Mouse (Mus musculus) layer of hippocampus, postnatal 14 days (tissue): ENCODE data around the gene Gse1. TPM values are rescaled to one million over a fixed set of nuclear protein-coding genes. Genes with fewer than 3 reads are reported as not detected.
"Not testable (repeated sequence)": the region's sequence is repeated elsewhere in the genome, so short reads cannot be mapped to it uniquely, and the experiment has no call there.

Source experiments
- DNase-seq, 2 experiments: peaks; one replicate each; pipeline ENCODE4 v3.0.0; 2021 to 2022; ENCODE audit warnings: low spot score in 2 of 2, mixed read lengths in 1 of 2
- total RNA-seq, 2 experiments: library from RNA; stranded (reverse); gene quantifications; 2 replicates each; pipeline ENCODE4 v1.2.3; 2021

The Gse1 gene
- total RNA-seq, 2 experiments from 2014 or later, result 94.0 to 107 TPM

DNA sequence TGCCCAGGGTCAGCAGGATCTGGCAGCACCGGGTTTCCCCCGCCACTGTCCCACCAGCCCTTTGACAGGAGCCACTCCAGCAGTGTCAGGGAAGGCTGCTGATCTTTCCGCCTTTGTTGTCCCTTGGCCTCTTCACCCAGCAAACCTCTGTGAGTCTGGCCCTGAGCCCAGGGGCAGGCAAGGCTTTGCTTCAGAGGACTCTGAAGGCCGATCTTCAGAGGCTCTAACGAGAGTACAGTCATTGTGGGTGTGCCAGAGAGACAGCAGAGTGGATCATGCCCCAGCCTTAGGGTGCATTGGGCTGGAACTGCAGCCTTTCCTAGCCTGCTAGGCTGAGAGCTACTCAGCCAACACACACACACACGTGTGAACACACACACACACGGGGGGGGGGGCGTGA lies 111.5 kb downstream of the Gse1 start:
- no peak for DNase-seq

DNA sequence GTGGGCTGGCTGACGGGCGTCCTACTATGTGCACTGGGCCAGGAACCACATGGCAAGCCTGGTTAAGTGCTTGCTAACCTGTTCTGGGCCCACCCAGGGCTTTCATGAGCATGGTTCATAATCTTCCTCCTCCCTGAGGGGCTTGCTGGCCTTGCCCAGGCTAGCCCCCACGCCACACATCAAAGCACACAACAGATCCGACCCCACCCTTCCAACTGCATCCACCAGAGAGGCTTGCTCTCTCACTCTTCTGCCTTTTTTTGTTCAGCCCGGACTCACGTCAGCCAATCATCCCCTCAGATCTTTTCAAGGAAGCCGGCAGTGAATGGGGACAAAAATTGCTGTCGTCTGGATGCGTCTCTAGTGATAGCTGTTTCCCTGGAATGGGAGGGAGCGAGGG lies 112.9 kb downstream of the Gse1 start:
- no peak for DNase-seq

DNA sequence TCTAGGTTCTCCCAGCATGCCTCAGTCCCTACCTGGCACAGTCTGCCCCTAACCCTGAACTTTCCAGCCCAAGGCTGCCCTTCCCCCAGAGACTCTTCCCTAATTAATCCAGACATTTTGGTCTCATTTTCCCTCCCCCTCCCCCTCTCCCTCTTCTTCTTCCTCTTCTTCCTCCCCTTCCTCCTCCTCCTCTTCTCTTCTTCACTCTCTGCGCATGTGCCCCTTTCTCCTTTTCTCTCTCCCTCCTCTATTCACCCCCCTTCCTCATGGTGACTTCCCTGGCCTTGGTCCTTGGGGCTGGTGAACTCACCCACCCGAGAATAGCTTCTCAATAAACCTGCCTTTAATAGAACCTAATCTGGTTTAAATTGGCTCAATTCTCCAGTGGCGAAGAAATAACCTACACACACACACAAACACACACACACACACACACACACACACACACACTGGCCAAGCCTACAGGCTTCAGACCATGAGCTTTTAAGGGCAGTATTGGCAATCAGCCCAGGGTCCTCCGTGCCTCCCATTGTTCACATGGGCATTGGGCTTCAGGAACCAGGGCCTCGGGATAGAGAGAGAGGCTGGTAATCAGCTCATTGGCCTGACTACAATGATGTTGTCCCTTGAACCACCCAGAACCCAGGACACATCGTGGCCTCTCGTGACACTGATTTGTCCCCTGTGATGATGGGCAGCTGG lies 114.7 kb downstream of the Gse1 start:
- no peak for DNase-seq

DNA sequence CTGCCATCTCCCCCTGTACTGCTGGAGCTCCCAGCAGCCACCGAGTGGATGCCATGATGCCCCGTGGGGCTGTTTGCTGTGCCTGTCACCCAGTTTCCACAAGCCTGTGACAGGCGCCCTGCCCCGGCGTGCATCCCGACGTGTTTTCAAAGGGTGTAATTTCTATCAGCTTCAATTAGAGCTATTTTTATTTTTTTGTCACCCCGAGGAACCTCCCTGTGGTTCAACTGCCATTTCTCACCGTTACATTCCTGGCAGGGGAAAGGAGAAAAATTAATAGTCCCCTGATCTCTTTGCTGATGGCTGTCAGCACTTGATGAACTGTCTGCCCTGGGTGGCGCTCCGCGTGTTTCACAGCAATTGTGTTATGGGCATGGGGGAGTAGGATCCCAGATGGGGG lies 115.3 kb downstream of the Gse1 start:
- DNase-seq, result no peak

DNA sequence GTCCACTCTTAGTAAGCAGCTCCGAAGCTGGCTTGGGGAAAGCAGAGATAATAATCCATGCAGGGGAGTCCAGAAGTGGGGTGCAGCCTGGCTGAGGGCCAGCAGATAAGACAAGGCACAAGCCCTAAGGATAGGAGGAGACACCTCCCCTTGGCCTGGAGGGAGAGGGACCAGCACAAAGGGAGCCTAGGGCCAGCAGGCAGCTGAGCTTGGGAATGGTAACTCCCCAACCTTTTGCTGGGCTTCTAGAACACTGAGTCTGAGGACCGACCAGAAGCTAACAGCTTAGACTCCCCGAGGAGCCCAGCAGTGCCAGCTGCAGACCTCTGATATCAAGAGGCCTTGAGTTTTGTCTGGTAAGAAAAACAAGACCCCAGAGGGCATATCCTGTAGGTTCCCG lies 115.9 kb downstream of the Gse1 start:
- DNase-seq, result no peak

DNA sequence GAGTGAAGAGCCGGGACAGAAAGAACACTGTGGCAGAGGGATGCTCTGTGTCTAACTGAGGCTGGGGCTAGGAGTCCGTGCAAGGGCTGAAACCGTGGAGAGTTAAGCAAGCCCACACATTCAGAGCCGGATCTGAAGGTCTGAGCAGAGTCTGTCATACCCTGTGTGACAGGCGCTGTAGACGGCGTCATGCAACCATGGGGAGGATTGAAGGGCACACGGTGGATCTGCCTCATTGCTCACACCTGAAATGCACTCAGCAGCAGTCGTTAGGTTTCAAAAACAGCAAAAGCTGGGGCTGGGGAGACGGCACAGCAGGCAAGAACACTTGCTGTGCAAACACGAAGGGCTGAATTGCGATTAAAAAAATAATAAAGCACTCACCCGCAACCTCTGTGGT lies 116.3 kb downstream of the Gse1 start:
- no peak for DNase-seq

DNA sequence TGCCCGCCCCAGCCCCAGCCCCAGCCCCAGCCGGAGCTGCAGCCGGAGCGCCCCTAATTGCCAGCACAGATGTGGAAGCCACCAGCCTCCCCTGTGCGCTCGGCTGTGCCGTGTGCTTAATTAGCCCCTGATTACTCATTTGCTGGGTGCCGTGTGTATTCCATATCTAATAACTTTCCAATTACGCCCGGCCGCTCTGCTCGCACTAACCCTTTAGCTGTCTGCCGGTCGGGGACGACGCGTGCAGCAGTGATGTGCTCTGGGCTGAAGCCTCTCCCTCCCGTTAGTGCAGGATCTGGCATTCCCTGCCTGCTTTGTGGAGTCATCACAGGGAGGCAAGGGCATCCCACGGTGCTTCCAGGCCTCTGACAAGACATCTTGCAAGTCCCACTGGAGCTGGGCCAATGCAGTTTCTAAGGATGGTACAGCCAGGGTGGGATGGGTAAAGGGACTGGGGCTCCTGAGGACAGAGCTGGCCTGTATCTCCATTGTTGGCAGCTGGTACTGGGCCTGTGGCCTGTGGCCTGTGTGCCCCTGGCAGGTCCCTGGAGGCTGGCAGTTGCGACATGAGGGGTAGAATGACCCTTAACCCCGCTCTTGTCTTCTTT lies 119.6 kb downstream of the Gse1 start:
- no peak for DNase-seq

DNA sequence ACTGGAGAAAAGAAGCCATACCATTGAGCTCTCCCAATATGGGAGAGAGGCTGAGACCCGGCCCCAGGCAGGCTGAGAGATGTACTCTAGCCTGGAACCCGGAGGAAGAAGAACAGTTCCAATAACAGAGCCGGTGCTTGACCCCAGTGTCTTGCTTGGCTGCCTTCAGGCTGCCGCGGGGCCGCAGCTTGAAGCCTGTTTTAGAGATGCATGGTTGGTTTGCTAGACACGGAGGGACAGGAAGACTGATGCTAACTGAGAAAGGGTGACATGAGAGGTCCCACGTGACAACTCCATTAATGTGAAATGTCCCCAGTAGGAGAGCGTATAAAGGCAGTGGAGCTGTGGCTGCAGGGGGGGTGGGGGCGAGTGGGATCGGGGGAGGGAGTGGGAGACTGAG lies 120.7 kb downstream of the Gse1 start:
- DNase-seq, result no peak

DNA sequence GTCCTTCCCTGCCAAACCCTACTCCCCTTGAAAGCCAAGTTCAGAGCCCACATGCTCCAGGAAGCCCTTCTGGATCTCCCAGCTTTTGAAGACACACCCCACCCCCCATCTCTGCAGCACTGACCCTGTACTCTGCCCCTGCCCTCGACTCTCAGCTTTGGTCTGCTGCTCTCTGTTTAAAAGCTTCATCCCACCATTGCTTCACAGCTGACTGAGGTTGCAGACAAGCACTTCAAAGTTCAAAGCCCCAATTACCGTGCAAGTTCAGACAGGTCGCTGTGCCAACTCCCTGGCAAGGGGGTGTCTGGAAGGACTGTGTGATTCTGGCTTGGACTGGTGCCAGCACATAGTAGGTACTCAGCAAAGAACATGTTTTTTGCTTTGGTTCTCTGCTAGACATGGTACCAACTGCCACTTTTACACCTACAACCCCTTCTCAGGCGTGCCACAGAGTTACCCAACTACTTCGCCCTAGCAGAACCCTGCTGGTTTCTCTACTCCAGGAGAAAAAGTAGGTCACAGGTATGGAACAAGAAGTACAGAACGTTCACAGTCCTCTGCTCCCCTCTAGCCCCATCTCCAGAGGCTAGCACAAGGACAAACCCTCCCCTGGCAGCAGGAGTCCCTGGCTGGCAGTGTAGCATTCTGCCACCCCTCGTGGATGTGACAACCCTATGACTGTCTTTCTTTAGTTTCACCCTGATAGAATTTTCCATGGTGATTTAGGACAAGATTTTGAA lies 123.2 kb downstream of the Gse1 start:
- no peak for DNase-seq

DNA sequence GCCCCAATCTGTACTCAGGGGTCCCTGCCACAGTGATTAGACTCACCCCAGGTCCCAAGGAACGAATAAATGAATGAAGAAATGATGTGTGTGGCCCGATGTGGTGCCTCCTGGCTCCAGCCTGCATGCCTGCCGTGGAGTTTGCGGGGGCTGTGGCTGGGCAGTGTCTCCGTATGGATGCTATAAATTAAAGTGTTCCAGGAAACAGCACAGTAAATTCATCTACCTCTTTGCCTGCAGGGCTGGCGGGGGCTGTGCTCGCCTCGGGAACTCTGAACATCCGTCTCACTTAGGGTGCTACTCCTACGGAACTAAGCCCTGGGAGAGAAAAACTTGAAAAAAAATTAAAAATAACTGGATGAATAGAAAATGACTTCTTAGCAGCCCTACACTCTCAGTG lies 123.8 kb downstream of the Gse1 start:
- DNase-seq, result no peak

DNA sequence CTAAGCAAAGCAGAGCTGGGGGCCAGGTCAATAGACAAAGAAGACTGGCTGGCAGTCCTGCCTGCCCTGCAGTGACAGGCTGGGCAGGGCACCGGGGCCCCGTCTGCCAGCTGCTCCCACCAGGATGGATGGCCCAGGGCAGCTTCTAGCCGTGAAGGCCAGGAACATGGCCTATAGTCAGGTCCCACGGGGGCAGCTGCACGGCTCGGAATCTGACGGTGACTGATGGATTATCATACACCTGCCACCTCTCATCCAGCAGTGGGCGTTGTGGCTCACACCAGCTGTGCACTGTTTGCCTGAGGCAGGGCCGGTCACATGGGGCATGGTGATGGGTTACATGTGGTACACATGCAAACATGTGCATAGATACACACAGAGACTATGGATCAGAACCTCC lies 127.8 kb downstream of the Gse1 start:
- no peak for DNase-seq

DNA sequence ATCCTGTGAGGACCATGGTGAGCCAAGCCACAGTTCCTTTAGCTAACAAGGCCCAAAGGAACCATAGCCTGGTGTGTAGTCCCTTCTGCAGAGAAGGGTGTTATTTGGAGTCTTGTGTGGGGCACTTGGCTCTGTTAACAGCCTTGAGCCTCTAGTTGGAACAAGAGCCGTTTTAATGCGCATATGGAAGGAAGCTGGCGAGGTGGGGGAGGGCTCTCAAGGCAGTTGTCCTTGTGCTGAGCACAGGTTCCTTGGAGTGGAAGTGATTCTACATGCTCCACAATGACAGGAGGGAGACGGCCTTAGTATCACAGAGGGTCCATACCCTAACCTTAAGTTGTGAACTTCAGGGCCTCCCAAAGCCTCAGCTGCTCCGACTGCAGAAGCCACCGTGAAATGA lies 129.2 kb downstream of the Gse1 start:
- no peak for DNase-seq

DNA sequence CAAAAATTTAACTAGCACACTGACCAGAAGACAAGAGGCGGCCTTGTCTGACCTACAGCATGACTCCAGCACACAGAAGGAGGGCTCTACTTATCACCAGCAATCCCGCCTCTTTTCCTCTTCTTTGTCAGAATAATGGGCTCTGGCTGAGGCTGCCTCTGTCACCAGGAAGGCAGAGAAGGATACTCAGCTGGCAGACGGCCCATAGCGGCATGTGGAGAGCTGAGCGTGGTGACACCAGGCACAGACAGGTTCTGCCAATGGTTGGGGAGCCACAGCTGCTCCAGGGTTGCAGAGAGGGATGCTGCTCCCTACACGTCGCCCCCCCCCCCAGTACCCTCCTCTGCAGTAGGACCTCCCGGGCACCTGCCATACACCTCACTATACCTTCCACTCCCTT lies 133.0 kb downstream of the Gse1 start:
- DNase-seq, result no peak

DNA sequence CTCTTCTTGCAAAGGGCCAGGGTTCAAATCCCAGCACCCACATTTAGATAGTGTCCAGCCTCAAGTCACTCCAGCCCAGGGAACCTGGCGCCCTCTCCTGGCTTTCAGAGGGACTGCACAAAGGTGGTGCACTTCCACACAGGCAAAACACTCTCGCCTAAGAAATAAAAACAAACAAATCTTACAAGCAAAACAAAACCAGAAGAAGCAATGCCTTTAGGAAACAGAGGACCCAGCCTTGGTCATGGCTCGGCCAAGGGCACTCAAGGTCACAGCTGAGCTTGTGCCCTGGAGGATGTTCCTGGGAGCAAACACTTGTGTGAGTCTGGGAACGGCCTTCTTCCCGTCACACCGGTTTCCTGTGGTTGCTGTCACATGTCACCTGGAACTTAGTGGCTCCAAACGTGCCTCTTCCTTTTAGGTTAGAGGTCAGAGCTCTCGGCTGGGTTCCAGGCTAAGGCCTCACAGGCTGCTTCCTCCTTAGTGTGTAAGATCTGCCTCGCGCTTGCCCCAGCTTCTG lies 135.4 kb downstream of the Gse1 start:
- no peak for DNase-seq

DNA sequence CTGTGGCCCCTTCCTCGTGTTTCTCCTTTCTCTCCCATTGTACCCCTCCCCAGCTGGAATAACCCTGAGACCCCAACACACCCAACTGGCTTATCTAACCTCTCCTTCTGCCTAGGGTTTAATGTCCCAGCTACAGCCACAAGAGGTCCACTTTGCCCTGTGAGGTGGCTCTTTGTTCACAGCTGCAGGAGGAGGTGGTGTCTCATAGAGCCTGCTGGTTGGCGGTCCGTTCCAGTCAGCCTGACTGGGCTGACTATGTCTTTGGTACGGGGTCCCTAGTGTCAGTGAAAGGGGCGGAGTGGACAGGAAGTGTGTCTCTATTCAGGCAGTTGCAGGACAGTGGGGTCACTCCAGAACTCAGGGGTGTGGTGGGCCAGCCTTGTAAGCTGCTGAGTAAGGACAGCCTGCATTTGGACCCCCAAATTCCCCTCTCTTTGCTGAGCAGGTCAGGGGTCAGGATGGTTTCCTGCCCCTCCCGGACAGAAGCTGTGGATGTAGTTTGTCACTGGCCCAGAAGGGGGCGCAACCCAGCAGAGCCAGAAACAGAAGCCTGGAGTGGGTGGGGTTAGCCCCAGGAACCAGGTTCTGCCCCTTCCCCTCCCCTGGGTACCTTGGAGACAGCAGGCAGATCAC lies 136.0 kb downstream of the Gse1 start:
- DNase-seq, result no peak

DNA sequence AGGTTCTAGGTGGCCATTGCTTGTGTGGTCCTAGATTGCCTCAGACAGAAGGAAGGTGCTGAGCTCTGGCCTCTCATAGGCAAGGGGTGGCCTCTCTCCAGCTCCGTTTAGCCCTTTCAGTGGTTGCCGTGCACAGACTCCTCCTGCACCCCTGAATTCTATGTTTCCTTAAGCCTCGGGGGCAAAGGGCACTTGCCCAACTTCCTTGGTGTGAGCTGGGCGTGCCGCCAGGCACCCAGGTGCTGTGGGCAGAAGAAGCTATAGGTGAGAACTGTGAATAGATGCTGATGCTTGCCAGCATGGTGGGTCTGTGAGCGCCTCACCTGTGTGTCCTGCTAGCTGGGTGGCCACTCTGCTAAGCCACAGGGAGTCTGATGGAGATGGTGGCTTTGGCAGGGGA lies 138.6 kb downstream of the Gse1 start:
- DNase-seq, result no peak

DNA sequence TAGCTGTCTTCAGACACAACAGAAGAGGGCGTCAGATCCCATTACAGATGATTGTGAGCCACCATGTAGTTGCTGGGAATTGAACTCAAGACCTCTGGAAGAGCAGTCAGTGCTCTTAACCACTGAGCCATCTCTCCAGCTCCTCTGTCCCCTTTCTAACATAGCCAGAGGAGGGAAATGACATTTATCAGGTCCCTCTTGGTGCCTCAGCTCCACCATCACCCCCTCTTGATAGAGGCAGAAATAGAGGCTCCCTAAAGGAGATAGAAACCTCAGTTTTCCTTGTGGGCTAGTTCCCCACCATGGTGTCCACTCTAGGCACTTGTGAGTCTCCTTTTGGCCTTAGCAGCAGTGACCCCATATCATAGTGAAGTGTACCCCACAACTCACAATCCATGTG lies 139.9 kb downstream of the Gse1 start:
- DNase-seq, result not testable (repeated sequence)

DNA sequence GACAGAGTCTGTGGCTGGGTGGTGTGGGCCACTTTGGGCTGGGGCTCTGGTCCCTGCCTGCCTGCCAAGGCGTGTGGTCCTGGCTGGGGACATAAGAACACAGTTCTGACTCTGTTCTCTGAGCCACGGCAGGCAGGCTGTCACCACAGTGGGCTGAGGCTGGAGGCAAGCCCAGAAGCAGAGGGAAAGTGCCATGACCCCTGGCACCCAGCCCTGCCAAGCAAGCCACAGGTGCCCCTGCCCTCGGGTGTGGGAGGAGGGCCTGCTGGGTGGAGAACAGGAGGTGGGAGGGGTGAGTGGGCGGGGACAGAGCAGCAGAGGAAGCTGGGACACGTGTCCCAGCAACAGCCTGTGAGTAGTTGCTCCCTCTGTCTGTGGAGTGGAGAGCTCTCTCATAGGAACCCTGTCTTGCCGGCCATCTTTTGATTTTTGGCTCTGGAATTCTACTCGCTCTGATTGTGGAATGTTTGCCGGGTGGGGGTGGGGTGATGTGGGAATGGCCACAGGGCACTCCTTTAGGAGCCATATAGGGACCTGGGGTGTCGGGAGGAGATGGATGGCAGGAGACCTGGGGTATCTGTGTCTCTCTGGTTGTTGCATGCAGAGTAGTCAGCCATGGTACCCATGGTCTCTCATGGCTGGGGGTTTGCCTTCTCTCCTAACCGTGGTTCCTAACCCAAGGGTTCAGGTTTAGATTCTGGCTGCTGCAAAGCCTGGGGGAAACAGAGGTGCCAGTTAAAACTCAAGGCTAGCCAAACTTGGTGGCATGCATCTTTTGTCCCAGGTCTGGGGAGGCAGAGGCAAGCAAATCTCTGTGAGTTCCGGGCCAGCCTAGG lies 140.8 kb downstream of the Gse1 start:
- peak; percentile 84 to 88 for DNase-seq

DNA sequence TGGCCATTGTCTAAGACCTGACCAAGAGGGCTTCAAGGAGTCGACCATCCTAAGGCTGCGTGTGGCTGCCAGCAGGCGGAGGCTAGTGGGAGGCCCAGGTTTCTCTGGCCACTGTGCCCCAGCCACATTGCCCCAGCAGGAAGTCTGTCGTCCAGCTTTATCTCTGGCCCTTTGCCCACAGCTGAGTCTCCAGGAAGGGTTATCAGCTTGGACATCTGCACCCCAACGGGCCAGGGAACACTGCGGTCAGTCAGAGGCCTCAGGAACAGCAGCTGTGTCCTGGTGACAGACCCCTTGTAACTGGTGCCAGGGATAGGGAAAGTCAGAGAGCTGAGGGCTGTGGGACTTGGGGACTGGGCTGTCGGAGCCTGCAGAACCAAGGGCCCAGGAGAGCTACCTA lies 141.7 kb downstream of the Gse1 start:
- no peak for DNase-seq

DNA sequence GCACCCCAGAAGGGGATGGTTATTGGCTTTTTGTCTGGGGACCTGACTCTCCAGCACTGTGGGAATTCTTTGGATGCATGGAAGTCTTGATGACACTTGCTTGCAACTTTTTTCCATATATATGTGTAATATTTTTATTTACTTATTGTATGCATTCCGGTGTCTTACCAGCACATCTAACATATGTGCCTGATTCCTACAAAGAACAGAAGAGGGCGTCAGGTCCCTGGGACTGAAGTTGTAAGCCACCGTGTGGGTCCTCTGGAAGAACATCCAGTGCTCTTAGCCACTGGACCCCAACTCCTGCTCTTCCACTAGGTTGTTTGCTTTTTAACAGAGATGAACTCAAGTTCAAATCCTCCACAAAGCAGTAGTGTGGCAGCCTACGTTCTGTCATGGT lies 142.2 kb downstream of the Gse1 start:
- no peak for DNase-seq

DNA sequence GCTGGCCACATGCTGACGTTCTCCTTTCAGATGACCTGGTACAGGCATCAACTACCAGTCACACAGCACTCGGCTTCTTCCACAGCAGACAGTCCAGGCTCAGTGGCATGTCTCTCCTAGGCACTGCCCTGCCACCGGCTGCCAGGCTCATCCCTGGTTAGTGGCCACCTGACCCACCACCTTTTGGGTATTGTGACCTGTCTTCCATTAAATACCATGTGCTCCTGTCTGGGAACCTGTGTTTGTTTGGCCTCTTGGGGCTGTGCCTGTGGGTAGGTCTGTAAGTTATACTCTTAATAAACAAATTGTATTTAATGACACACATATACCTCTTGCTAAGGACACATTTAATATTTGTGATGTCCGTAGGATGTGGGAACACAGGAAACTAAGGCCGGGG lies 142.9 kb downstream of the Gse1 start:
- DNase-seq, result no peak
